Mouse (Mus musculus) retina, adult 2 months (tissue): ENCODE results near the gene Rbl2.

ENCODE experiments used
- DNase-seq: peaks from one replicate; pipeline ENCODE4 v3.0.0-alpha.2; 2012; ENCODE audit warnings: low read depth, low spot score

Gene Rbl2

DNA sequence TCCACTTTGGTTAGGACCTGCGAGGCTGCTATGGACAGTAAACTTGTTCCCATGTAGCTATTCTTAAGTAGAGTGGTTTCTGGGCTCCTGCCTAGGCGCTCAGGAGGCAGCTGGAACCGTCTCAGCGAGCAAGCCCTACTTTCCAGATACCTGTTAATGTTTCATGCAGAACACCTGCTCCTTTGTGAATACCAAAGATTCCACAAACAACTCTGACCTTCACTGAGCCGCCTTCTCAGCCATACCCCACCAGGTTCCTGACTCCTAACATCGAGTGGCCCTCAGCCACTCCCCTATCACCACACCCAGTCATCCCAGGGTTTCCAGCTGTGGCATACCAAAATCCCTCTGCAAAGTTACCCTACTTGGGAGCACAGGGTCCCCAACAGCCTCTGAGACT is 100.3 kb downstream of the Rbl2 start:
- DNase-seq: no peak

- DNase-seq: no peak
Observed at GRCm38 (mm10) chr8:91170914-91171313, 101.1 kb downstream of the Rbl2 start.

- DNase-seq: no peak
Observed at GRCm38 (mm10) chr8:91171605-91172004, 101.7 kb downstream of the Rbl2 start.
